Mouse (Mus musculus) adrenal gland, postnatal 14 days (tissue): Measurements from ENCODE around the gene 1700023F06Rik. TPM values are rescaled to one million over a fixed set of nuclear protein-coding genes. Genes with fewer than 3 reads are reported as not detected.

Source experiments
- DNase-seq: peaks from one replicate; pipeline ENCODE4 v3.0.0; 2021; ENCODE audit warnings: mixed read lengths
- long read RNA-seq, 2 experiments: library from polyadenylated mRNA; stranded (forward); transcript quantifications; one replicate each; pipeline ENCODE4 v2.0.0; 2021
- total RNA-seq: library from RNA; stranded (reverse); gene quantifications from 2 replicates; pipeline ENCODE4 v1.2.3, GENCODE M21; 2021

1700023F06Rik gene
- 0.45 and 0.93 TPM in 2 replicates for total RNA-seq
- long read RNA-seq, experiment 1, partial matches to known transcripts: 1 of 1 reads
- long read RNA-seq, experiment 1, other reads (novel, unspliced or antisense): 0 of 1 reads
- long read RNA-seq, experiment 2, partial matches to known transcripts: 1 of 1 reads
- long read RNA-seq, experiment 2, other reads (novel, unspliced or antisense): 0 of 1 reads

- DNase-seq: no peak
These were observed at the start of gene 1700023F06Rik for GRCm38 (mm10) chr11:103208458-103208857. Gene 1700023F06Rik (minus strand): TSS chr11:103208558.

GRCm38 (mm10) chr11:103257938-103258481, 49.7 kb upstream of the 1700023F06Rik start:
- peak; percentile 72 for DNase-seq

DNA sequence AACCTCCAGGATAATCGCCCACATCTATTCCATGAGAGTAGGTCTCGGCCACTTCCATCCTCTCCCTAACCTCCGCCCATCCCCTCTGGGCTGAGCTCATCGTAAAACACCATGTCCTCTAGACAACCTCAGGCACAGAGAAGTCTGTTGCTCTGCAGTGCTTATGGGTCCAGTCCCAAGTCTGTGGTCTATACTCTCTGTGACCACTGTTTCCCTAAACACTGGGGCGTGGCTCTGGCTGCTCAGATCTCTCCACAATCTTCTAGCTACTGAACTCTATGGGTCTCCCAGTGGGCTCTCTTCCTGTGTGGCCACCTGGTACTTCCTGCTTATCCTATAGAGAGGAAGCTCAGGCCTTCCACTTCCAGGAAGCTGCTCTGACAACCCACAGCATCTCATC, 45.2 kb upstream of the 1700023F06Rik start:
- DNase-seq: no peak

DNA sequence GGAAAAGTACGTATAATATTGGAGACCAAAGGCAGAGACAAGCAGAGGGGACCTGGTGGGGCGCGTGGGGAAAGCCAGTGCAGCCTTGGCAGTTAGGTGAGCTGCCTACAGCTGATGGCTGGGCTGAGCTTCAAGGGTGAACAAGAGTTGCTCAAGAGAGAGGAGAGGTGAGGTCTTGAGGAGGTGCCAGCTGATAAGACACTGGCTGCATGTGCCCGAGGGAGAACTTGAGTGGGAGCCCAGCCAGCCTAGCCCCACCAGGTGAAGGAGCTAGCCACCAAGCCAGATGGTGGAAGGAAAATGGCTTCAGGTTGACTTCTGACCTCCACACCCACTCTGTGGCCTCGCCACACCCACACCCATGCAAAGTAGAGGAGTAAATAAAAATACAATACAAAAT, 44.0 kb upstream of the 1700023F06Rik start:
- DNase-seq: no peak

GRCm38 (mm10) chr11:103250324-103250723, 42.0 kb upstream of the 1700023F06Rik start:
- DNase-seq: no peak

DNA sequence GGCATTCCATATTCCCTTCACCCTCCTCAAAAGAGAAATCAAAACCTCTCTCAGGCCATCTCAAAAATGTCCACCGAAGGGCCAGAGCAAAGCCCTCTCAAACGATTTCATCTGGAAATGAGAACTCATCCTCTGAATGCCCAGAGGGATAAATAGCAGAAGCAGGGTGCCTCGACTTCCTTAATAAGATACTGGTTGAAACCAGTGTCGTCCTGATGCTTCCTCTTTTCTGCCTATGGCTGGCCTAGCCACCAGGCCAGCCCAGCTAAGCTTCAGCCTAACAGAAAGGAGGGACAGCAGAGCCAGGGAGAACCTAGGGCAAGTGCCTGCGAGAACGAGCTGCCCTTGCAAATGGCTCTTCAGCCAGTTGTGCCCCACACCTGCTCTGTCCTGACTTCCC, 41.2 kb upstream of the 1700023F06Rik start:
- no peak for DNase-seq

DNA sequence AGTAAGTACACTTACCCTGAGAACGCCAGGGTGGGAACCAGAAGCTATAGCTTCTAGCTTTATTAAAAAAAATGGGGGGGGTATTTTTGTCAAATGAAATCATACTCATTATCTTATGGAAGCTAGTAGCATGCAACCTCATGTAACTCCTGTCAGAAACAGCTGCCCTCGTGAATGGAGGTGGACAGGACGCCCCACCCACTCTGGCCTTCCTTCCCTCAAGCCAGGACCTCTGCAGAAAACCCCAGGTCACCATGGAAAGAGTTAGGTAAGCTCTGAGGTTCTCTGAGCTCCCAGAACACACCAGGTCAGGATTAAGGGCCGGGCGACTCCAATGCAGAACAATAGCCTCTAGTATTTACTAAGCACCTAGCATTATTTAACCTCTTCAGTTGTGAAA, 40.5 kb upstream of the 1700023F06Rik start:
- DNase-seq: no peak

- peak; percentile 78 for DNase-seq
These were observed 39.3 kb upstream of the 1700023F06Rik start for GRCm38 (mm10) chr11:103247504-103248177.

- DNase-seq: peak; percentile 49
These were observed 38.5 kb upstream of the 1700023F06Rik start for GRCm38 (mm10) chr11:103246731-103247290.

DNA sequence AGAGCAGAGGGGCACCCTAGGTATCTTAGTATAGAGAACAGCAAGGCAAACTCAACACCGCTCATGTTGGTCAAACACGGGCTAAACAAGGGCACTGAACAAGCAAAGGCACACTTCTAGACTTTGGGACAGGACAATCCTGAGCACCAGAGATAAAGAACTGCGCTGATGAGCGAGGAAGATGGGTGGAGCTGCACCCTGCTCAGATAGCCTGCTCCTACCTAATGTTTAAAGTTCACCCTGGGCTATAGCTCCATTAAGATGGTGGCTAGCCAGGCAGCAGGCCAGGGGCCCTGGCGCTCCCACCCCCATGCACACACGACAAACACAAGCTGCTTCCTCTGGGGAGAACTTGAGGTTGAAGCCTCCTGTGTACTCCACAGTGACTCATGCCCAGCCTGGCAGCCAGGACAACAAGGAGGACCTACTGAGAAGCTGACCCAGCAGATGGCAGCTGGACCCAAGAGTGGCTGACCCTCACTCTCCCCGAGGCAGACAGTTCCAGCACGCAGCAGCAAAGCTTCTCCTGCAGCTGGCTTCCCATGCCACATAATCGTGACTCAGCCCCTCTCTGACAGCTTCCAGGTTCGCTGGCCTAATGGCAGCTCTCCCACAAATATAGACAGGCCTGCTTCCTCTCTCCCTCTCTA, 37.8 kb upstream of the 1700023F06Rik start:
- peak; percentile 76 for DNase-seq

GRCm38 (mm10) chr11:103244856-103245255, 36.5 kb upstream of the 1700023F06Rik start:
- DNase-seq: no peak

- DNase-seq: peak; percentile 37
These were observed 32.4 kb upstream of the 1700023F06Rik start for GRCm38 (mm10) chr11:103240740-103241139.

DNA sequence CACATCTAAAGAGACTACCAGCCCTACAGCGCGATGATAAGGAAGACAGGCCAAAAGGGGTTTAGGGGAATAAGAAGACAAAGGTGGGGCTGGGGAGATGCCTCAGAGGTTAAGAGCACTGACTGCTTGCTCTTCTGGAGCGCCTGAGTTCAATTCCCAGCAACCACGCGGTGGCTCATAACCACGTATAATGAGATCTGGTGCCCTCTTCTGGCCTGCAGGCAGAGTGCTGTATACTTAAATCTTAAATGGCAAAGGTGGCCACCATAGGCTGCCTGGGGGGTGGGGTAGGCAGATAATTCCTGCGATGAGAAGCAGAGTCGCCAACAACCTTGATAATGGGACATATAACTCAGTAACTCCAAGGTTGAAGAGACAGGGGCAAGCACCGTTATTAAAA, 29.4 kb upstream of the 1700023F06Rik start:
- no peak for DNase-seq

GRCm38 (mm10) chr11:103236903-103237302, 28.5 kb upstream of the 1700023F06Rik start:
- DNase-seq: no peak

GRCm38 (mm10) chr11:103236431-103236830, 28.1 kb upstream of the 1700023F06Rik start:
- DNase-seq: no peak

GRCm38 (mm10) chr11:103235702-103236101, 27.3 kb upstream of the 1700023F06Rik start:
- DNase-seq: peak; percentile 31

DNA sequence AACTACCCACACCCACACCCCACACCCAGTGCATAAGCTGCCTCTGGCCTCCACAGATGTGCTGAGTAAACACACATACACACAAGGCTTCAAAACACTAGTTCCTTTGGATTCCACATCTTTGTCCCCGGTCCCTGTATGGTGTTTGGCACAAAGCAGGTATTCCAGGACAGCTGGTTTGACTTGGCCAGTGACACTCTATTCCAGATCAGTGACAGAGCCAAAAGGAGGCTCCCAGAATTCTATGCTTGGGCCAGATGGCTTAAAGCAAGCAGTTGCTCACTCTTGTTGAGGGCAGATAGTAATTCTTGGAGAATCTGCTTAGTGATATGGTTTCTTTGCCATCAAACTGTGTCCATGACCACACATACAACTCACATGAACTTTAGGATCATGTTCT, 26.1 kb upstream of the 1700023F06Rik start:
- DNase-seq: no peak

- peak; percentile 86 for DNase-seq
These were observed 24.6 kb upstream of the 1700023F06Rik start for GRCm38 (mm10) chr11:103232966-103233365.

- no peak for DNase-seq
These were observed 23.0 kb upstream of the 1700023F06Rik start for GRCm38 (mm10) chr11:103231367-103231766.

- no peak for DNase-seq
These were observed 22.3 kb upstream of the 1700023F06Rik start for GRCm38 (mm10) chr11:103230626-103231025.

DNA sequence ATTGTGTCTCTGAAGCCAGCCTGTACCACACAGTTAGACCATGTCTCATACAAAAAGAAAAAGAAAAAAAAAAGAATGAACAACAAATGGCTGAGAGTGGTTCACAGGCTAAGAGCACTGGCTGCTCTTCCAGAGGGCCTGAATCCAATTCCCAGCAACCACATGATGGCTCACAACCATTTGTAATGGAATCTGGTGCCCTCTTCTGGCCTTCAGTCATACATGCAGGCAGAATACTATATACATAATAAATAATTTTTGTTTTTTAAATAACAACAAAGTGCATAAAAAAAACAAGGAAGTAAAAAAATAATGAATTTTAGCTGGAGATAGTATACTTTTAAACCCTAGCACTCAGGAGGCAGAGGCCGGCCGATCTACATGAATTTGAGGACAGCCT, 21.2 kb upstream of the 1700023F06Rik start:
- no peak for DNase-seq

- no peak for DNase-seq
These were observed 15.6 kb upstream of the 1700023F06Rik start for GRCm38 (mm10) chr11:103223951-103224456.

GRCm38 (mm10) chr11:103223444-103223843, 15.1 kb upstream of the 1700023F06Rik start:
- no peak for DNase-seq
